Mouse (Mus musculus) CD4-positive, CD25-positive, alpha-beta regulatory T cell, adult 9 weeks (primary cell): ENCODE data around the gene Olfr830. TPM values are rescaled to one million over a fixed set of nuclear protein-coding genes. Genes with fewer than 3 reads are reported as not detected.

Experiments
- polyA plus RNA-seq: library from polyadenylated mRNA; unstranded; fragments of 100-300 nt; shearing (Covaris generic); gene quantifications from one replicate; pipeline ENCODE4 v1.2.1, GENCODE M21; 2017

Gene Olfr830
- not detected for polyA plus RNA-seq

DNA sequence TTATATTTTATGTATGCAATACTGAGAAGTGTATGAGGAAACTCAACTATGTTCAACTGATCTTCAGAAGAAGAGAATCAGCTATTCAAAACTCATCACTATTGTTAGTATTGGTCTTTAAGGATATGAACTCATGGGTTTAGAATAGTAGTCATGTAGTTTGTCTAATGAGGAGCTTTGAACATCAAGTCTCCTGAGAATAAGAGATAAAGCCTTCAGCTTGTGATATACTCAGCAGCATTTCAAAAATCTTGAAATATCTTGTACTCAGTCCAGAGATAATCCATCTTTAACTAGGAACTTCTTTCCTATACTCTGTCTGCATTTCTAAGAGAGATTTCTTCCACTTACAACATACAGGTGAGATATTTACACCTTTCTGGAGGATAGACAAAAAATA is at the start of gene Olfr830:
Gene Olfr830 (plus strand): TSS at position 301 of the 400 bp plus-strand sequence.

GRCm38 (mm10) chr9:18854633-18855032 is 19.9 kb upstream of the Olfr830 start, which contains the start of gene Olfr829:
Gene Olfr829 (plus strand): TSS chr9:18854933.

Other genes with a start within 250 kb of the Olfr830 start
- 0.46 TPM for gene Muc16, start 200.2 kb upstream of the Olfr830 start, polyA plus RNA-seq
- not detected for gene Olfr24, start 110.7 kb upstream of the Olfr830 start, polyA plus RNA-seq
- not detected for gene Olfr828, start 55.2 kb upstream of the Olfr830 start, polyA plus RNA-seq
- not detected for gene Olfr829, start 19.8 kb upstream of the Olfr830 start, polyA plus RNA-seq
- not detected for gene Olfr832, start 62.4 kb downstream of the Olfr830 start, polyA plus RNA-seq
- gene Olfr834, start 113.3 kb downstream of the Olfr830 start, polyA plus RNA-seq: not detected
- gene Olfr835, start 158.0 kb downstream of the Olfr830 start, polyA plus RNA-seq: not detected
- gene Olfr836, start 245.7 kb downstream of the Olfr830 start, polyA plus RNA-seq: not detected